ENCODE assay signal across 10 mouse cellular contexts in genomic region chr12:8519431-8520160, GRCm38 (mm10). TPM values are rescaled to one million over a fixed set of nuclear protein-coding genes. Genes with fewer than 3 reads are reported as not detected.
DNase-seq lines count a peak whose midpoint lies in the region; ATAC-seq lines count a peak whose summit lies in the region.
"Had no signal": no experiment of that assay in that cellular context is flagged by ENCODE, and none has a peak within 500 bp of the region (broad histone marks: within the 10 kb centered on the region; RNA-seq: fewer than 3 reads in every experiment).

No protein-coding gene starts in this region.

- DNase-seq in kidney, postnatal 10 days = peak; percentile 22
- DNase-seq in kidney, adult 18-20 months = no peak
- DNase-seq in CD4-positive helper T cell, adult 2 months (ENCODE audit: low read depth, low spot score) = peak; percentile 35
- peak; percentile 74 for DNase-seq in R1 (ENCODE audit: low read depth, low spot score)
- DNase-seq in heart, postnatal 36 days = peak; percentile 19 to 25
- DNase-seq in urinary bladder, postnatal 25 days (ENCODE audit: low spot score) = no peak
- no peak for DNase-seq in cerebellum, postnatal 36 days
- DNase-seq: lung, postnatal 14 days had no signal

- no peak overlapping the region for H3K4me3 ChIP-seq in forebrain, embryonic 12.5 days (replicated peaks)
- H3K4me3 ChIP-seq: kidney, embryonic 15.5 days had no signal

- no peaks in the 10 kb centered on the region for H3K4me1 ChIP-seq in forebrain, embryonic 12.5 days

- no peak for ATAC-seq in forebrain, embryonic 12.5 days (ENCODE audit: low FRiP score)

- H3K9me3 ChIP-seq in forebrain, embryonic 12.5 days = no peaks in the 10 kb centered on the region
- H3K9me3 ChIP-seq: kidney, embryonic 15.5 days had no signal

- WGBS in forebrain, embryonic 12.5 days = 74% methylated on average over 12 of the region's 12 CpGs

- H3K4me2 ChIP-seq in forebrain, embryonic 12.5 days = no peak overlapping the region
- H3K4me2 ChIP-seq: kidney, embryonic 15.5 days had no signal

- H3K9ac ChIP-seq in forebrain, embryonic 12.5 days = no peak overlapping the region
- H3K9ac ChIP-seq: kidney, embryonic 15.5 days had no signal

- H3K27ac ChIP-seq in forebrain, embryonic 12.5 days = no peak overlapping the region
- H3K27ac ChIP-seq: kidney, embryonic 15.5 days had no signal

- intact Hi-C loops in heart, postnatal 36 days (cut with DNase I) = no loop called here

- H3K27me3 ChIP-seq in forebrain, embryonic 12.5 days = no peaks in the 10 kb centered on the region
- H3K27me3 ChIP-seq: kidney, embryonic 15.5 days had no signal

- no peaks in the 10 kb centered on the region for H3K36me3 ChIP-seq in forebrain, embryonic 12.5 days (replicated peaks)
- H3K36me3 ChIP-seq: kidney, embryonic 15.5 days had no signal

RNA-seq across cellular contexts. Expression of gene Rhob, which starts 19.8 kb away (rescaled TPM):
- total RNA-seq in heart, postnatal 36 days (2021) = 100 to 1,000 TPM; 145 to 186 TPM
- polyA plus RNA-seq in forebrain, embryonic 12.5 days (2016; fragmentation: Nextera tagmentation; extraction: Ambion mirVana) = 44.9 and 55.5 TPM in 2 replicates

Comparison
In these comparisons a context has a peak if more than half of its experiments do, and no peak if none do; other contexts are left out.
1. DNase-seq: peak in kidney, postnatal 10 days (single experiment), CD4-positive helper T cell, adult 2 months (single experiment), R1 (single experiment) and heart, postnatal 36 days (2 of 2); none in kidney, adult 18-20 months (single experiment), urinary bladder, postnatal 25 days (single experiment) and cerebellum, postnatal 36 days (0 of 2).